Comparison of ENCODE assay signal across 12 mouse cellular contexts in the genomic region with DNA sequence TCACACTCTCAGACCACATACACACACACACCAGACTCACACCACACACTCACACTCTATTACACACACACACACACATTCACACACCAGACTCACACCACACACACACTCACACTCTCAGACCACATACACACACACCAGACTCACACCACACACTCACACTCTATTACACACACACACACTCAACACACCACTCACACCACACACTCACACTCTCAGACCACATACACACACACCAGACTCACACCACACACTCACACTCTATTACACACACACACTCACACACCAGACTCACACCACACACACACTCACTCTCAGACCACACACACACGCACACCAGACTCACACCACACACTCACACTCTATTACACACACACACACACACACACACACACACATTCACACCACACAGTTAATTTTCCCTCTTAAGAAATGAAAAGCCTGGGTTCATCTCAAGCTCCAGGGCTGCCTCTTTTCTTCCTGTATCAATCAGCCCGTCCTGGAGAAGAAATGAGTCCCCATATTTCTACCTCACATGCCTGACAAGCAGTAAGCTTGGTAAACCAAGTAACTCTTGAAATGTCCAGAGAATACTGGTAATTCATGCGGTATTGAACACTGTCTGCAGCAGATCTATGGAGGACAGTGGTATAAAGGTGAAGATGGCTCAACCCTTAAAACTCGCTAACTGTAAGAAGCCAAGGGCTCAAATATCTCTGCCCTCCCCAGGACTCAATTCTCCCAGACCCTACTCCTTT. TPM values are rescaled to one million over a fixed set of nuclear protein-coding genes. Genes with fewer than 3 reads are reported as not detected.
A peak's percentile ranks its signal among the peaks of the same experiment; 100 is the strongest.
DNase-seq lines count a peak whose midpoint lies in the region; ATAC-seq and TF ChIP-seq lines count a peak whose summit lies in the region.
"Had no signal": no experiment of that assay in that cellular context is flagged by ENCODE, and none has a peak within 500 bp of the region (broad histone marks: within the 10 kb centered on the region; RNA-seq: fewer than 3 reads in every experiment).

No protein-coding gene starts in this region.

- no peak overlapping the region for H3K4me2 ChIP-seq in intestine, embryonic 15.5 days (replicated peaks)
- no peak overlapping the region for H3K4me2 ChIP-seq in intestine, postnatal 0 days (replicated peaks; ENCODE audit: low read depth)
- no peak overlapping the region for H3K4me2 ChIP-seq in midbrain, embryonic 12.5 days (replicated peaks)
- no peak overlapping the region for H3K4me2 ChIP-seq in midbrain, embryonic 16.5 days (ENCODE audit: low read length)
- no peak overlapping the region for H3K4me2 ChIP-seq in embryonic facial prominence, embryonic 15.5 days (replicated peaks)
- no peak overlapping the region for H3K4me2 ChIP-seq in stomach, embryonic 16.5 days (ENCODE audit: low read depth, low read length)
- H3K4me2 ChIP-seq: forebrain, embryonic 15.5 days; hindbrain, embryonic 14.5 days had no signal

- no peaks in the 10 kb centered on the region for H3K9me3 ChIP-seq in intestine, embryonic 15.5 days
- H3K9me3 ChIP-seq in intestine, postnatal 0 days (ENCODE audit: control insufficient read depth), result no peaks in the 10 kb centered on the region
- H3K9me3 ChIP-seq in midbrain, embryonic 12.5 days, result no peaks in the 10 kb centered on the region
- H3K9me3 ChIP-seq in midbrain, embryonic 16.5 days (replicated peaks; ENCODE audit: control insufficient read depth, low read length, poor library complexity, severe bottlenecking), result no peaks in the 10 kb centered on the region
- H3K9me3 ChIP-seq in embryonic facial prominence, embryonic 15.5 days (replicated peaks), result no peaks in the 10 kb centered on the region
- H3K9me3 ChIP-seq in stomach, embryonic 16.5 days (replicated peaks; ENCODE audit: control insufficient read depth, low read length), result no peaks in the 10 kb centered on the region
- H3K9me3 ChIP-seq: forebrain, embryonic 15.5 days had no signal

- H3K4me1 ChIP-seq in intestine, embryonic 15.5 days (replicated peaks), result peaks cover 4% of the 10 kb centered on the region; the same call in 1 of the 2 replicates
- H3K4me1 ChIP-seq in intestine, postnatal 0 days (replicated peaks; ENCODE audit: control insufficient read depth, insufficient read depth, low read length), result peaks cover 6% of the 10 kb centered on the region
- H3K4me1 ChIP-seq in midbrain, embryonic 12.5 days, result peaks cover 6% of the 10 kb centered on the region; the same call in 1 of the 2 replicates
- H3K4me1 ChIP-seq in midbrain, embryonic 16.5 days (ENCODE audit: control insufficient read depth, insufficient read depth, low read length), result peaks cover 3% of the 10 kb centered on the region; the same call in 1 of the 2 replicates
- peaks cover 6% of the 10 kb centered on the region for H3K4me1 ChIP-seq in embryonic facial prominence, embryonic 15.5 days
- H3K4me1 ChIP-seq in stomach, embryonic 16.5 days (ENCODE audit: control insufficient read depth, insufficient read depth, low read length), result no peaks in the 10 kb centered on the region; the same call in 1 of the 2 replicates

- no peak overlapping the region for H3K4me3 ChIP-seq in intestine, embryonic 15.5 days (replicated peaks)
- no peak overlapping the region for H3K4me3 ChIP-seq in intestine, postnatal 0 days (ENCODE audit: low read depth, low read length)
- no peak overlapping the region for H3K4me3 ChIP-seq in midbrain, embryonic 12.5 days
- H3K4me3 ChIP-seq in midbrain, embryonic 16.5 days (ENCODE audit: low read depth, low read length), result no peak overlapping the region
- no peak overlapping the region for H3K4me3 ChIP-seq in embryonic facial prominence, embryonic 15.5 days (replicated peaks)
- no peak overlapping the region for H3K4me3 ChIP-seq in stomach, embryonic 16.5 days (replicated peaks; ENCODE audit: low read length)
- H3K4me3 ChIP-seq: forebrain, embryonic 15.5 days had no signal

- H3K36me3 ChIP-seq in intestine, embryonic 15.5 days, result 0 out of 2 replicates have a peak, but pooled peaks cover 5% of the 10 kb centered on the region
- peaks cover 11% of the 10 kb centered on the region; the same call in 1 of the 2 replicates for H3K36me3 ChIP-seq in intestine, postnatal 0 days (ENCODE audit: control insufficient read depth, insufficient read depth)
- H3K36me3 ChIP-seq in midbrain, embryonic 12.5 days, result peaks cover 13% of the 10 kb centered on the region; the same call in 1 of the 2 replicates
- no peaks in the 10 kb centered on the region for H3K36me3 ChIP-seq in midbrain, embryonic 16.5 days (ENCODE audit: control insufficient read depth, insufficient read depth, low read length)
- H3K36me3 ChIP-seq in embryonic facial prominence, embryonic 15.5 days, result peaks cover 12% of the 10 kb centered on the region; the same call in 1 of the 2 replicates
- peaks cover 19% of the 10 kb centered on the region for H3K36me3 ChIP-seq in stomach, embryonic 16.5 days (ENCODE audit: control insufficient read depth, insufficient read depth, low read length)
- H3K36me3 ChIP-seq: forebrain, embryonic 15.5 days had no signal

- WGBS in intestine, embryonic 15.5 days, result 69% methylated on average over 4 of the region's 4 CpGs
- 75% methylated on average over 4 of the region's 4 CpGs for WGBS in intestine, postnatal 0 days
- WGBS in midbrain, embryonic 12.5 days, result 80% methylated on average over 4 of the region's 4 CpGs
- 90% methylated on average over 4 of the region's 4 CpGs for WGBS in midbrain, embryonic 16.5 days
- WGBS in embryonic facial prominence, embryonic 15.5 days, result 74% methylated on average over 4 of the region's 4 CpGs
- WGBS in stomach, embryonic 16.5 days, result 75% methylated on average over 4 of the region's 4 CpGs

- H3K27me3 ChIP-seq in intestine, embryonic 15.5 days (replicated peaks), result no peaks in the 10 kb centered on the region
- H3K27me3 ChIP-seq in intestine, postnatal 0 days (replicated peaks; ENCODE audit: control insufficient read depth, insufficient read depth, low read length), result no peaks in the 10 kb centered on the region
- H3K27me3 ChIP-seq in midbrain, embryonic 12.5 days, result no peaks in the 10 kb centered on the region
- H3K27me3 ChIP-seq in midbrain, embryonic 16.5 days (ENCODE audit: control insufficient read depth, insufficient read depth, low read depth, low read length), result no peaks in the 10 kb centered on the region
- H3K27me3 ChIP-seq in embryonic facial prominence, embryonic 15.5 days, result no peaks in the 10 kb centered on the region
- H3K27me3 ChIP-seq in stomach, embryonic 16.5 days (ENCODE audit: control insufficient read depth, insufficient read depth, low read length), result no peaks in the 10 kb centered on the region

- H3K9ac ChIP-seq in intestine, embryonic 15.5 days, result no peak overlapping the region
- H3K9ac ChIP-seq in intestine, postnatal 0 days (ENCODE audit: low read depth, low read length), result no peak overlapping the region
- H3K9ac ChIP-seq in midbrain, embryonic 12.5 days (replicated peaks), result no peak overlapping the region
- no peak overlapping the region for H3K9ac ChIP-seq in midbrain, embryonic 16.5 days (ENCODE audit: low read depth, low read length)
- H3K9ac ChIP-seq in embryonic facial prominence, embryonic 15.5 days, result no peak overlapping the region
- no peak overlapping the region for H3K9ac ChIP-seq in stomach, embryonic 16.5 days (ENCODE audit: low read length)
- H3K9ac ChIP-seq: forebrain, embryonic 15.5 days; hindbrain, embryonic 14.5 days had no signal

- no peak for TF ChIP-seq CTCF in intestine, postnatal 0 days (IDR thresholded peaks at IDR 0.05; ENCODE audit: low read depth)

- peak overlapping the region; percentile 60; the same call in 1 of the 2 replicates for H3K27ac ChIP-seq in intestine, embryonic 15.5 days
- H3K27ac ChIP-seq in intestine, postnatal 0 days (ENCODE audit: low read depth, low read length), result no peak overlapping the region
- peak overlapping the region; percentile 25; the same call in 1 of the 2 replicates for H3K27ac ChIP-seq in midbrain, embryonic 12.5 days (replicated peaks)
- H3K27ac ChIP-seq in midbrain, embryonic 16.5 days (ENCODE audit: low read length), result no peak overlapping the region
- H3K27ac ChIP-seq in embryonic facial prominence, embryonic 15.5 days (replicated peaks), result peak overlapping the region; percentile 60
- H3K27ac ChIP-seq in stomach, embryonic 16.5 days (ENCODE audit: low read length), result peak overlapping the region; percentile 21; the same call in 1 of the 2 replicates
- H3K27ac ChIP-seq: forebrain, embryonic 15.5 days; hindbrain, embryonic 14.5 days had no signal

- ATAC-seq in intestine, embryonic 15.5 days, result no peak
- ATAC-seq in intestine, postnatal 0 days, result no peak
- ATAC-seq in midbrain, embryonic 12.5 days (ENCODE audit: low FRiP score, low read depth), result no peak
- no peak for ATAC-seq in midbrain, embryonic 16.5 days
- ATAC-seq in embryonic facial prominence, embryonic 15.5 days (ENCODE audit: insufficient number of reproducible peaks, low FRiP score, low TSS enrichment, low read depth), result no peak
- no peak for ATAC-seq in stomach, embryonic 16.5 days (ENCODE audit: insufficient read depth, low FRiP score)
- ATAC-seq: forebrain, embryonic 15.5 days had no signal

- DNase-seq in gastrocnemius, postnatal 4 days (ENCODE audit: low spot score in 2 of 2), result no peak
- DNase-seq in thymus, adult 18-20 months, result no peak
- DNase-seq: cerebellum, postnatal 14 days; gastrocnemius, postnatal 36 days had no signal

RNA-seq across cellular contexts. Expression of gene Zfp36l1, which starts 6.5 kb away (rescaled TPM):
- 95.8 and 107 TPM in 2 replicates for polyA plus RNA-seq in intestine, embryonic 15.5 days (2015; fragmentation: Nextera tagmentation; extraction: Ambion mirVana)
- 77.9 and 80.7 TPM in 2 replicates for polyA plus RNA-seq in intestine, postnatal 0 days (2015; fragmentation: Nextera tagmentation; extraction: Ambion mirVana)
- polyA plus RNA-seq in midbrain, embryonic 12.5 days (2016; fragmentation: Nextera tagmentation; extraction: Ambion mirVana), result 91.2 and 98.0 TPM in 2 replicates
- 26.5 and 29.9 TPM in 2 replicates for polyA plus RNA-seq in midbrain, embryonic 16.5 days (2015; fragmentation: Nextera tagmentation; extraction: Ambion mirVana)
- polyA plus RNA-seq in embryonic facial prominence, embryonic 15.5 days (2015; fragmentation: Nextera tagmentation; extraction: Ambion mirVana), result 153 and 178 TPM in 2 replicates
- polyA plus RNA-seq in stomach, embryonic 16.5 days (2015; fragmentation: Nextera tagmentation; extraction: Ambion mirVana), result 137 and 140 TPM in 2 replicates
- total RNA-seq in gastrocnemius, postnatal 4 days (2021), result 100 to 1,000 TPM; 132 to 157 TPM

Comparison
In these comparisons a context has a peak if more than half of its experiments do, and no peak if none do; other contexts are left out.
1. H3K27ac ChIP-seq: peak in intestine, embryonic 15.5 days (single experiment), midbrain, embryonic 12.5 days (single experiment), embryonic facial prominence, embryonic 15.5 days (single experiment) and stomach, embryonic 16.5 days (single experiment); none in intestine, postnatal 0 days (single experiment) and midbrain, embryonic 16.5 days (single experiment).